Mouse (Mus musculus): ENCODE measurements around the gene Cfdp1. TPM values are rescaled to one million over a fixed set of nuclear protein-coding genes. Genes with fewer than 3 reads are reported as not detected.

The Cfdp1 gene
- polyA plus RNA-seq, 1 experiment = 94.5 TPM

DNA sequence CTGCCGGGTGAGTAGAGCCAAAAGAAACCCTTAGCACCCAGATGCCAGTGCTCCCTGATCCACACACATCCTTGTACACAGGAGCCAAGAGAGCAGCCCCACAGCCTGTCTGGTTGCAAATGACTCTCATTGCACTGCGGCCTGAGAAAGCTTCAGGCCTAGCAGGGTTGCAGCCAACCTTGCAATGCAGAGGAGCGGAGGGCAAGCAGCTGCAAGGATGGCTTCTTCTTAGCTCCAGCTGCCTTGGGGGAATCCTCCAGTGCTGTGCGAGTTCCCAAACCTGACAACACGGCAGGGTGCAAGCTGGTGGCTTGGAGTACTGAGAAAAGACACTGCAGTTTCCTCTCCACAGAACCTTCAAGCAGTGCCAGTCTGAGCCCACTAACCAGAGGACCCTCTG is 125.6 kb downstream of the Cfdp1 start:
- H3K4me3 ChIP-seq (replicated peaks; ENCODE audit: insufficient read depth, low read depth, low read length) = no peak overlapping the region
- peak overlapping the region; percentile 5; the same call in 1 of the 2 replicates for H3K27ac ChIP-seq (ENCODE audit: insufficient read depth, low read length)
- peak in 1 of 2 experiments; percentile 15 for DNase-seq
- 25% methylated on average over 5 of the region's 5 CpGs for WGBS
- H3K27me3 ChIP-seq (ENCODE audit: control insufficient read depth, insufficient read depth, low read length) = no peaks in the 10 kb centered on the region
- TF ChIP-seq CTCF (IDR thresholded peaks at IDR 0.05; ENCODE audit: borderline replicate concordance, insufficient read depth, low read depth, low read length) (no peak), POLR2A (IDR thresholded peaks at IDR 0.05; ENCODE audit: borderline replicate concordance, insufficient read depth, low read length) (no peak)
- peaks cover 62% of the 10 kb centered on the region for H3K4me1 ChIP-seq (ENCODE audit: control insufficient read depth, insufficient read depth, low read length)

- WGBS = 39% methylated on average over 4 of the region's 4 CpGs
- Histone ChIP-seq H3K27me3 (ENCODE audit: control insufficient read depth, insufficient read depth, low read length) (no peaks in the 10 kb centered on the region), H3K4me1 (ENCODE audit: control insufficient read depth, insufficient read depth, low read length) (peaks cover 55% of the 10 kb centered on the region), H3K4me3 (replicated peaks; ENCODE audit: insufficient read depth, low read depth, low read length) (no peak overlapping the region), H3K27ac (ENCODE audit: insufficient read depth, low read length) (no peak overlapping the region)
- peak in 1 of 2 experiments; percentile 12 for DNase-seq
- TF ChIP-seq POLR2A (IDR thresholded peaks at IDR 0.05; ENCODE audit: borderline replicate concordance, insufficient read depth, low read length) = no peak
- TF ChIP-seq CTCF (IDR thresholded peaks at IDR 0.05; ENCODE audit: borderline replicate concordance, insufficient read depth, low read depth, low read length) = no peak
Measured at GRCm38 (mm10) chr8:111727553-111727952, 126.5 kb downstream of the Cfdp1 start.

DNA sequence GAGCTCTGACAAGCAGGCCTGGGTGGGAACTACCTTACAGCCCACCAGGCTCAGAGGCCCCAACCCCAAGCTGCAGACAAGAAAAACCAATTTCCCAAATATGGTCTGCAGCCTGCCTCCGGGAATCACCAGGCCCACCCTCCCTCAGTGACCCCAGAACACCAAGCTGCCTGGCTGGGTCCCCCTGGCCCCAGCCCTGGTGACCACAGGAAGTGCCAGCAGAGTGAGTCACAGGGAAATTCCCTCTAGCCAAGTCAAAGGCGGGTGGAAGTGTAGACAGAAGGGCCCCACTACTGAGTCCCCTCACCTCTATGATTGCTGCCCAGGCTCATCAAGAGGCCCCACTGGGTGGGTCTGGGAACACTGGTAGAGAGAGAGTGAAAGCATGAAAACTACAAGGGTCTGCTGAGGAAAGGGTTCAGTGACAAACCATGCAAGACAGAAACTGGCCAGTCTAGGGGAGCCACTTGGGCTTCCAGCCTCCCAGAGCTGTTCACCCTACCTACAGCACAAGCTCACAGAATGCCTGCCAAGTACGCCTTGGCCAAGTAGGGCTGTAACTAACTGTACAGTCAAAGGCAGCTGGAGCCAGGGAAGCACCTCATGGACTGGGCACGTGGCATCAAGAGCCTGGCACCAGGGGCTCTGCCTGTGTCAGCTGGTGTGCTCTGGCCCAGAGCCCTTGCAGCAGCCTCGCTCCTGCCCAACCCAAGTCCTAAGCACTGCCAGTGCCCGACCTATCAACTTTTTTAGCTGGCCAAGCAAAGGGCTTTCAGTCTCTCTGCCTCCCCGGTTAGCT is 127.8 kb downstream of the Cfdp1 start:
- WGBS = 8% methylated on average over 7 of the region's 7 CpGs
- Histone ChIP-seq H3K27ac (ENCODE audit: insufficient read depth, low read length) (peak overlapping the region; percentile 56), H3K27me3 (ENCODE audit: control insufficient read depth, insufficient read depth, low read length) (no peaks in the 10 kb centered on the region), H3K4me1 (ENCODE audit: control insufficient read depth, insufficient read depth, low read length) (peaks cover 54% of the 10 kb centered on the region), H3K4me3 (replicated peaks; ENCODE audit: insufficient read depth, low read depth, low read length) (no peak overlapping the region)
- DNase-seq = peak; percentile 68 to 81
- TF ChIP-seq POLR2A (IDR thresholded peaks at IDR 0.05; ENCODE audit: borderline replicate concordance, insufficient read depth, low read length) (no peak), CTCF (IDR thresholded peaks at IDR 0.05; ENCODE audit: borderline replicate concordance, insufficient read depth, low read depth, low read length) (no peak)

- no peak for TF ChIP-seq POLR2A (IDR thresholded peaks at IDR 0.05; ENCODE audit: borderline replicate concordance, insufficient read depth, low read length)
- no peak for TF ChIP-seq CTCF (IDR thresholded peaks at IDR 0.05; ENCODE audit: borderline replicate concordance, insufficient read depth, low read depth, low read length)
- Histone ChIP-seq H3K27ac (ENCODE audit: insufficient read depth, low read length) (no peak overlapping the region), H3K4me1 (ENCODE audit: control insufficient read depth, insufficient read depth, low read length) (peaks cover 55% of the 10 kb centered on the region), H3K27me3 (ENCODE audit: control insufficient read depth, insufficient read depth, low read length) (no peaks in the 10 kb centered on the region), H3K4me3 (replicated peaks; ENCODE audit: insufficient read depth, low read depth, low read length) (no peak overlapping the region)
- DNase-seq = peak in 1 of 2 experiments; percentile 5
- WGBS = 84% methylated on average over 6 of the region's 6 CpGs
Measured at GRCm38 (mm10) chr8:111725341-111725740, 128.8 kb downstream of the Cfdp1 start.

GRCm38 (mm10) chr8:111720115-111720544 is 134.0 kb downstream of the Cfdp1 start:
- no peak overlapping the region for H3K4me3 ChIP-seq (replicated peaks; ENCODE audit: insufficient read depth, low read depth, low read length)
- no peaks in the 10 kb centered on the region for H3K27me3 ChIP-seq (ENCODE audit: control insufficient read depth, insufficient read depth, low read length)
- no peak for DNase-seq
- WGBS = 56% methylated on average over 4 of the region's 4 CpGs
- no peak for TF ChIP-seq POLR2A (IDR thresholded peaks at IDR 0.05; ENCODE audit: borderline replicate concordance, insufficient read depth, low read length)
- TF ChIP-seq CTCF (IDR thresholded peaks at IDR 0.05; ENCODE audit: borderline replicate concordance, insufficient read depth, low read depth, low read length) = no peak
- H3K27ac ChIP-seq (ENCODE audit: insufficient read depth, low read length) = no peak overlapping the region
- peaks cover 47% of the 10 kb centered on the region for H3K4me1 ChIP-seq (ENCODE audit: control insufficient read depth, insufficient read depth, low read length)

DNA sequence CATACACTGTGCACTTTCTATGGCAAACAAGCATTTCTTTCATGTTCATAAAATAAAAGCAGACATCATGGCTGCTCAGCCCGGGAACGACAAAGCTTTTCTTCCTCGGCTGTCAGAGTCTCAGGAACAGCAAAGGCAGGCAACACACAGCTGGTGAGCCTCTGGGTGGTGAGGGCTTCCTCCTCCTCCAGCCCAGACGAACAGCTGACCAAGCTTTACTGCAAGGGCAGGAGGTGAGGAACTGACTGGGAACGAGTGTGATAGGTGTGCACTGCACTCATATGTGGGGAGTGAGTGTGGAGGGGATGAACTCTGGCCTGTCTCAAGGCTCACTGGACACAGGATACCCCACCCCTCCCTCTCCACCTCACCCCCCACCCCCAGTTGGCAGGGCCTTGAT is 135.2 kb downstream of the Cfdp1 start:
- no peaks in the 10 kb centered on the region for H3K27me3 ChIP-seq (ENCODE audit: control insufficient read depth, insufficient read depth, low read length)
- peaks cover 49% of the 10 kb centered on the region for H3K4me1 ChIP-seq (ENCODE audit: control insufficient read depth, insufficient read depth, low read length)
- H3K4me3 ChIP-seq (replicated peaks; ENCODE audit: insufficient read depth, low read depth, low read length) = no peak overlapping the region
- WGBS = 46% methylated on average over 5 of the region's 5 CpGs
- peak in 1 of 2 experiments; percentile 13 for DNase-seq
- no peak overlapping the region for H3K27ac ChIP-seq (ENCODE audit: insufficient read depth, low read length)
- TF ChIP-seq POLR2A (IDR thresholded peaks at IDR 0.05; ENCODE audit: borderline replicate concordance, insufficient read depth, low read length) = no peak
- no peak for TF ChIP-seq CTCF (IDR thresholded peaks at IDR 0.05; ENCODE audit: borderline replicate concordance, insufficient read depth, low read depth, low read length)

Other genes with a start within 250 kb of the Cfdp1 start
- 22.9 and 24.4 TPM in 2 replicates for gene Ldhd, start 223.9 kb downstream of the Cfdp1 start, polyA plus RNA-seq (2012; rRNA removed)
- gene Zfp1, start 210.9 kb downstream of the Cfdp1 start, polyA plus RNA-seq (2012; rRNA removed) = 23.7 and 26.0 TPM in 2 replicates
- gene Ctrb1, start 163.3 kb downstream of the Cfdp1 start, polyA plus RNA-seq (2012; rRNA removed) = 0.29 and 0.33 TPM in 2 replicates
- gene Bcar1, start 110.5 kb downstream of the Cfdp1 start, polyA plus RNA-seq (2012; rRNA removed) = 129 and 146 TPM in 2 replicates
- gene Tmem170, start 22.5 kb upstream of the Cfdp1 start, polyA plus RNA-seq (2012; rRNA removed) = 7.2 and 8.6 TPM in 2 replicates
- gene Chst5, start 56.2 kb upstream of the Cfdp1 start, polyA plus RNA-seq (2012; rRNA removed) = 2.1 and 3.1 TPM in 2 replicates
- gene Tmem231, start 79.6 kb upstream of the Cfdp1 start, polyA plus RNA-seq (2012; rRNA removed) = 15.1 and 15.8 TPM in 2 replicates
- gene Gabarapl2, start 86.4 kb upstream of the Cfdp1 start, polyA plus RNA-seq (2012; rRNA removed) = 373 and 404 TPM in 2 replicates
- gene Adat1, start 138.0 kb upstream of the Cfdp1 start, polyA plus RNA-seq (2012; rRNA removed) = 9.4 and 10.2 TPM in 2 replicates
- 90.2 and 91.7 TPM in 2 replicates for gene Kars, start 157.0 kb upstream of the Cfdp1 start, polyA plus RNA-seq (2012; rRNA removed)
- gene Terf2ip, start 157.1 kb upstream of the Cfdp1 start, polyA plus RNA-seq (2012; rRNA removed) = 36.3 and 38.0 TPM in 2 replicates
- gene Gm6793, start 160.7 kb upstream of the Cfdp1 start, polyA plus RNA-seq (2012; rRNA removed) = not detected in 2 replicates